Mouse (Mus musculus) ES-E14 (cell line): ENCODE results near the gene Eya3.

Experiments used
- HCFC1 ChIP-seq: IDR thresholded peaks from 2 replicates; pipeline ENCODE4 v1.6.1; 2012; ENCODE audit warnings: low read length, inconsistent platforms, borderline replicate concordance; ENCODE audit not compliant: insufficient read depth
- ZNF384 ChIP-seq: IDR thresholded peaks from 2 replicates; pipeline ENCODE4 v1.6.1; 2012; ENCODE audit warnings: low read depth, low read length, inconsistent platforms

GRCm38 (mm10) chr4:132713181-132713580 lies 74.4 kb downstream of the Eya3 start:
- TF ChIP-seq ZNF384 (no peak), HCFC1 (no peak)
